Mouse (Mus musculus) limb, embryonic 13.5 days (tissue): ENCODE measurements around the gene Rab4a. TPM values are rescaled to one million over a fixed set of nuclear protein-coding genes. Genes with fewer than 3 reads are reported as not detected.

Source experiments
- ATAC-seq: fragments of 200-750 bp; cut with Nextera tagmentation; 2 replicates; pipeline ENCODE4 v1.8.0; 2017; ENCODE audit warnings: low read depth, moderate number of reproducible peaks, moderate TSS enrichment; ENCODE audit not compliant: low FRiP score
- H3K27ac ChIP-seq: fragments of 300-500 bp; sonication (generic); 2 replicates; pipeline ENCODE4 v1.5.1; 2015; ENCODE audit warnings: inconsistent platforms, mild to moderate bottlenecking, moderate library complexity
- H3K27me3 ChIP-seq: fragments of 300-500 bp; sonication (generic); 2 replicates; pipeline ENCODE4 v1.6.1; 2015; ENCODE audit warnings: mild to moderate bottlenecking, inconsistent platforms
- H3K36me3 ChIP-seq: fragments of 300-500 bp; sonication (generic); 2 replicates; pipeline ENCODE4 v1.6.1; 2015; ENCODE audit warnings: inconsistent platforms, mild to moderate bottlenecking, moderate library complexity
- H3K4me1 ChIP-seq: fragments of 300-500 bp; sonication (generic); 2 replicates; pipeline ENCODE4 v1.6.1; 2015; ENCODE audit warnings: inconsistent platforms
- H3K4me2 ChIP-seq: fragments of 300-500 bp; sonication (generic); replicated peaks from 2 replicates; pipeline ENCODE4 v1.6.1; 2015; ENCODE audit warnings: inconsistent platforms, mild to moderate bottlenecking, moderate library complexity
- H3K4me3 ChIP-seq: fragments of 300-500 bp; sonication (generic); 2 replicates; pipeline ENCODE4 v1.5.1; 2015; ENCODE audit warnings: moderate library complexity, mild to moderate bottlenecking, inconsistent platforms
- H3K9ac ChIP-seq: fragments of 300-500 bp; sonication (generic); 2 replicates; pipeline ENCODE4 v1.6.1; 2015; ENCODE audit warnings: mild to moderate bottlenecking, inconsistent platforms
- H3K9me3 ChIP-seq: fragments of 300-500 bp; sonication (generic); 2 replicates; pipeline ENCODE4 v1.6.1; 2016; ENCODE audit warnings: inconsistent platforms
- WGBS: fragments of 180-500 bp; shearing (Covaris S2); methylation state at CpG from one replicate; pipeline ENCODE4 v1.1.7; 2015; 5-methylcytosine and 5-hydroxymethylcytosine counted together
- polyA plus RNA-seq: library from polyadenylated mRNA; unstranded; fragments of >200 nt; fragmentation: Nextera tagmentation; extraction: Ambion mirVana; gene quantifications from 2 replicates; pipeline ENCODE4 v1.2.1, GENCODE M21; 2015

The Rab4a gene
- polyA plus RNA-seq, 1 experiment from 2014 or later, result 47.5 TPM

DNA sequence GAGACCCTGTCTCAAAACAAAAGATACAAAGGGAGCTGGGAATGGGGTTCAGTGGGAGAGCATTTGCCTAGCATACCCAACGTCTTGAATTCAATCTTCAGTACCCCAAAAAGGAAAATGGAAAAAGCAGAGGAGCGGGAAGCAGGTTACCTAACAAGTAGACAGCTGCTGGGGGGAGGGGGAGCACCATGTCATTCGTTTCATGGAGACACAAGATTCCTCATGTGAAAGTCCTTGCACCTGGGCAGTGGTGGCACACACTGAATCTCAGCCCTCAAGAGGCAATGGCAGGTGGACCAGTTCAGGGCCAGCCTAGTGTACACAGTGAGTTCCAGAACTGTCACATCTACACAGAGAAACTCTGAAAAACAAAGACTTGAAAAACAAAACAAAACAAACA, 51.6 kb downstream of the Rab4a start:
- 70% methylated on average over 3 of the region's 3 CpGs for WGBS
- no peaks in the 10 kb centered on the region for H3K36me3 ChIP-seq

GRCm38 (mm10) chr8:123858574-123858940, 52.8 kb downstream of the Rab4a start:
- H3K9ac ChIP-seq, result peak overlapping the region; percentile 71
- H3K4me2 ChIP-seq, result peak overlapping the region; percentile 94
- peaks cover 4% of the 10 kb centered on the region; the same call in 1 of the 2 replicates for H3K9me3 ChIP-seq
- H3K27me3 ChIP-seq, result peaks cover 32% of the 10 kb centered on the region
- peaks cover 12% of the 10 kb centered on the region; the same call in 1 of the 2 replicates for H3K4me1 ChIP-seq
- H3K4me3 ChIP-seq, result peak overlapping the region; percentile 77
- H3K27ac ChIP-seq, result no peak overlapping the region
- 0 out of 2 replicates have a peak, but pooled peaks have one; percentile 4 for ATAC-seq
- no peaks in the 10 kb centered on the region for H3K36me3 ChIP-seq
- WGBS, result under 1% methylated on average over 17 of the region's 17 CpGs

More for the DNA sequence above, 51.6 kb downstream of the Rab4a start:
- no peak overlapping the region for H3K4me3 ChIP-seq
- peaks cover 4% of the 10 kb centered on the region; the same call in 1 of the 2 replicates for H3K9me3 ChIP-seq
- peaks cover 12% of the 10 kb centered on the region; the same call in 1 of the 2 replicates for H3K4me1 ChIP-seq
- H3K27me3 ChIP-seq, result peaks cover 20% of the 10 kb centered on the region
- ATAC-seq, result no peak
- H3K27ac ChIP-seq, result no peak overlapping the region
- no peak overlapping the region for H3K4me2 ChIP-seq
- H3K9ac ChIP-seq, result no peak overlapping the region

DNA sequence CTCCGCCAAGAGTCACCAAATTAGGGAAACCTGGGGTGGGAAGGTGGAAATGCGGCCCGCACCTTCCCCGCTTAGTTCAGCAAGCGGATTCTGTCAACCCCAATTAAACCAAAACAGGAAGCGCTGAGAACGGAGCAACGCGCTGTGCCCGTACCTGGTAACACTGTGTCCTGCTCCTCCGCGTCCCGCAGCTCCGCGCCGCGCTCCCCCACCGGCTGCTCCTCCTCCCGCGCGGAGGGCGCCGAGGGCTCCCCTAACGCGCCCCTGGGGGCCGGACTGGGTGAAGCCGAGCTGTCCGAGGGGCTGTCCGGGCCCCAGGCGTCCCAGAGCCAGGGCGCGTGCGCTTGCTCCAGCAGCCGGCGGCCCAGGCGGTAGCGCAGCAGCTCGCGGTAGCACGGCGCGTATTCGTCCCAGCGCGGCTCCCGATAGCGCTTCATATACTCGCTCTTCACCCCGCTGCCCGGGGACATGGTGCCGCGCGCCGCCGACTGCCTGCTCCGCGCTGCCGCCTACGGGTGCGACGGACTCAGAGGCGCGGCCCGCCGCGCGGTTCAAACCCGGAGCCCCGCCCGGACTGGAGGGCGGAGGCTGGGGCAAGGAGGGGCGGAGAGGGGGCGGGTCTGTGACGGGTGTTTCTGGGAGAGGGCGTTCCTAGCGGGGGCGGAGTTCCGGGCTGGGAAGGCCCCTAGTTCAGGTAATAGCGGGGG, 53.3 kb downstream of the Rab4a start:
- Histone ChIP-seq H3K9ac (peak overlapping the region; percentile 72), H3K27ac (no peak overlapping the region), H3K4me3 (peak overlapping the region; percentile 77), H3K4me2 (peak overlapping the region; percentile 94), H3K27me3 (peaks cover 36% of the 10 kb centered on the region), H3K4me1 (peaks cover 12% of the 10 kb centered on the region; the same call in 1 of the 2 replicates), H3K9me3 (peaks cover 4% of the 10 kb centered on the region; the same call in 1 of the 2 replicates), H3K36me3 (no peaks in the 10 kb centered on the region)
- under 1% methylated on average over 75 of the region's 79 CpGs for WGBS
- peak; percentile 96 for ATAC-seq

- no peaks in the 10 kb centered on the region for H3K36me3 ChIP-seq
- H3K9ac ChIP-seq, result peak within 1 kb of the TSS; percentile 72
- 2% methylated on average over 48 of the region's 48 CpGs for WGBS
- ATAC-seq, result no peak
- H3K27ac ChIP-seq, result peak within 1 kb of the TSS; percentile 8; the same call in 1 of the 2 replicates
- peaks cover 42% of the 10 kb centered on the region for H3K27me3 ChIP-seq
- peak within 1 kb of the TSS; percentile 94 for H3K4me2 ChIP-seq
- H3K4me3 ChIP-seq, result peak within 1 kb of the TSS; percentile 77
- peaks cover 12% of the 10 kb centered on the region; the same call in 1 of the 2 replicates for H3K4me1 ChIP-seq
- H3K9me3 ChIP-seq, result peaks cover 1% of the 10 kb centered on the region; the same call in 1 of the 2 replicates
Measured at GRCm38 (mm10) chr8:123859648-123860259, 54.0 kb downstream of the Rab4a start, which contains the start of gene Ccsap. TSS of gene Ccsap (minus strand) at chr8:123860209.

- H3K4me3 ChIP-seq, result peak overlapping the region; percentile 77
- H3K27ac ChIP-seq, result no peak overlapping the region
- no peak overlapping the region for H3K9ac ChIP-seq
- peak overlapping the region; percentile 94 for H3K4me2 ChIP-seq
- no peaks in the 10 kb centered on the region for H3K36me3 ChIP-seq
- ATAC-seq, result no peak
- H3K4me1 ChIP-seq, result peaks cover 12% of the 10 kb centered on the region; the same call in 1 of the 2 replicates
- peaks cover 44% of the 10 kb centered on the region for H3K27me3 ChIP-seq
- no peaks in the 10 kb centered on the region for H3K9me3 ChIP-seq
- 74% methylated on average over 4 of the region's 4 CpGs for WGBS
Measured at GRCm38 (mm10) chr8:123860386-123860785, 54.6 kb downstream of the Rab4a start.

DNA sequence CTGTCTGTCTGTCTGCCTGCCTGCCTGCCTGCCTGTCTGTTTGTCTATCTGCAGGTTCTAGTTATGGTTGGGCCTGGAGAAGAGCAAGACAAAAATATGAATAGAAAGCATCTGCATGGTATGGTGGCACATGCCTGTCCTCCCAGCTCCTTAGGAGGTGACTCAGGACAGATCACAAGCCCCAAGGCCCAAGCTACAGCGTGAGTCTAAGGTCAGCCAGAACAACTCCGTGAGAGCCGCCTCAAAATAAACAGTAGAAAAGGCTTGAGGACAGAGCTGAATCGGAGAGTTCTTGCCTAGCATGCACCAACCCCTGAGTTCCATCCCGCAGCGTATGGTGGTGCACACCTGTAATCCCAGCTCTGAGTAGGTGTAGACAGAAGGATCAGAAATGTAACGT, 60.0 kb downstream of the Rab4a start:
- ATAC-seq, result no peak
- Histone ChIP-seq H3K27ac (no peak overlapping the region), H3K9me3 (no peaks in the 10 kb centered on the region), H3K27me3 (peaks cover 36% of the 10 kb centered on the region), H3K4me1 (no peaks in the 10 kb centered on the region), H3K36me3 (no peaks in the 10 kb centered on the region), H3K4me3 (no peak overlapping the region), H3K4me2 (no peak overlapping the region), H3K9ac (no peak overlapping the region)
- 79% methylated on average over 7 of the region's 7 CpGs for WGBS

- 33% methylated on average over 5 of the region's 5 CpGs for WGBS
- Histone ChIP-seq H3K9ac (no peak overlapping the region), H3K9me3 (no peaks in the 10 kb centered on the region), H3K36me3 (no peaks in the 10 kb centered on the region), H3K27ac (no peak overlapping the region), H3K27me3 (peaks cover 28% of the 10 kb centered on the region), H3K4me1 (0 out of 2 replicates have a peak, but pooled peaks cover 2% of the 10 kb centered on the region), H3K4me2 (no peak overlapping the region), H3K4me3 (no peak overlapping the region)
- no peak for ATAC-seq
Measured at GRCm38 (mm10) chr8:123866971-123867370, 61.2 kb downstream of the Rab4a start.

- no peaks in the 10 kb centered on the region for H3K36me3 ChIP-seq
- no peaks in the 10 kb centered on the region for H3K27me3 ChIP-seq
- ATAC-seq, result no peak
- no peaks in the 10 kb centered on the region for H3K9me3 ChIP-seq
- H3K4me3 ChIP-seq, result no peak overlapping the region
- no peak overlapping the region for H3K27ac ChIP-seq
- H3K4me2 ChIP-seq, result no peak overlapping the region
- H3K4me1 ChIP-seq, result 0 out of 2 replicates have a peak, but pooled peaks cover 4% of the 10 kb centered on the region
- 54% methylated on average over 9 of the region's 9 CpGs for WGBS
- H3K9ac ChIP-seq, result no peak overlapping the region
Measured at GRCm38 (mm10) chr8:123872048-123872447, 66.3 kb downstream of the Rab4a start.

GRCm38 (mm10) chr8:123873364-123873763, 67.6 kb downstream of the Rab4a start:
- ATAC-seq, result no peak
- Histone ChIP-seq H3K27me3 (no peaks in the 10 kb centered on the region), H3K9ac (no peak overlapping the region), H3K9me3 (no peaks in the 10 kb centered on the region), H3K4me1 (0 out of 2 replicates have a peak, but pooled peaks cover 4% of the 10 kb centered on the region), H3K27ac (no peak overlapping the region), H3K36me3 (no peaks in the 10 kb centered on the region), H3K4me3 (no peak overlapping the region), H3K4me2 (no peak overlapping the region)
- WGBS, result 80% methylated on average over 6 of the region's 6 CpGs

GRCm38 (mm10) chr8:123874324-123874723, 68.5 kb downstream of the Rab4a start:
- Histone ChIP-seq H3K4me3 (no peak overlapping the region), H3K9ac (no peak overlapping the region), H3K4me1 (0 out of 2 replicates have a peak, but pooled peaks cover 4% of the 10 kb centered on the region), H3K36me3 (no peaks in the 10 kb centered on the region), H3K27ac (no peak overlapping the region), H3K4me2 (no peak overlapping the region), H3K27me3 (no peaks in the 10 kb centered on the region), H3K9me3 (no peaks in the 10 kb centered on the region)
- ATAC-seq, result no peak
- WGBS, result 85% methylated on average over 11 of the region's 11 CpGs

DNA sequence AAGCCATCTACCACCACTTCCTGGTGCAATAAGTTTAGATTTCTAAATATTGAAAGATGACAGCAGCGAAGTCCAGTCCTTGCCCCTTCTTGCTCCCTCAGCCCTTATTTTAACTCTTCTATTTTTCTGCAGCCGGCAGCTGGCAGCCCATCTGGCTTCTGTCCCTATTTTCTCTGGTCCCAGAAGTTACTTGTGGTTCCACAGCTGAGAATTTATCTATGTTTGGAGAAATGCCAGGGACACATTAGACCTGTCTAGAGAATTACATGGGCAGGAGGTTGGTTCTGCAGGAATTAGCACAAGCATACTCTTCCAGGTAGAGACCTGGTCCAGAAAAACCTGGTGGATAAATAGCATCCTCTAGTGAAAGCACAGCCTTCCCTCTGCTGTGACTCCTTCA, 72.1 kb downstream of the Rab4a start:
- Histone ChIP-seq H3K4me1 (no peaks in the 10 kb centered on the region), H3K9me3 (no peaks in the 10 kb centered on the region), H3K9ac (no peak overlapping the region), H3K36me3 (no peaks in the 10 kb centered on the region), H3K27me3 (no peaks in the 10 kb centered on the region), H3K27ac (no peak overlapping the region), H3K4me2 (no peak overlapping the region), H3K4me3 (no peak overlapping the region)
- ATAC-seq, result no peak
- 66% methylated on average over 2 of the region's 2 CpGs for WGBS

DNA sequence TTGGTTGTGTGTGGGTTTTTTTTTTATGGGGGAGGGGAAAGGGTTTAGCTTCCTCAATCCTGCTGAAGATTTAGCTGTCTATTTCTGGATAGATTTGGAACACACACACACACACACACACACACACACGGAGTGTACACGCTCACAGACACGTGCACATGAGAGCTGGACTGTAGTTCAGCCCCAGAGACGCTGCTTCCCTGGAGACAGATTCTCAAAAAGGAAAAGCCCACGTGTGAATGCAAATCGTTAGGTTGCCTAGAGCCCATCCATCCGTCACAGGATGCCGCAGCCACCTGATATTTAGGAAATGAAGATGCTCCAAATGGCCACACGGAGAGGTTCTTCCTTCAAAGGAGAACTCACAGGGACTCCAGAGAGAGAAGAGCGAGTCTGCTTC, 74.5 kb downstream of the Rab4a start:
- Histone ChIP-seq H3K27me3 (peaks cover 19% of the 10 kb centered on the region), H3K36me3 (no peaks in the 10 kb centered on the region), H3K4me1 (peaks cover 12% of the 10 kb centered on the region), H3K27ac (no peak overlapping the region), H3K4me3 (no peak overlapping the region), H3K4me2 (no peak overlapping the region), H3K9ac (no peak overlapping the region), H3K9me3 (no peaks in the 10 kb centered on the region)
- WGBS, result 67% methylated on average over 10 of the region's 10 CpGs
- no peak for ATAC-seq
